Mouse (Mus musculus): ENCODE measurements around the gene Slc41a2.
"Not testable (repeated sequence)": the region's sequence is repeated elsewhere in the genome, so short reads cannot be mapped to it uniquely, and the experiment has no call there.

The Slc41a2 gene

DNA sequence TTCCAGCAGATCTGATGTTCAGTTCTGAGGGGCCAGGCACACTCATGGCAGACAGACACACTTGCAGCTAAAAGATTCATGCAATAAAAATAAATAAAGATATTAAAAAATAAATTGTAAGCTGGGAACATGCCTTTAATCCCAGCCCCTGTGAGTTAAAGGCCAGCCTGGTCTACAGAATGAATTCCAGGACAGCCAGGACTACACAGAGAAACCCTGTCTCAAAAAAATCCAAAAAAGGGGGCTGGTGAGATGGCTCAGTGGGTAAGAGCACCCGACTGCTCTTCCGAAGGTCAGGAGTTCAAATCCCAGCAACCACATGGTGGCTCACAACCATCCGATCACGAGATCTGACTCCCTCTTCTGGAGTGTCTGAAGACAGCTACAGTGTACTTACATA lies 14.1 kb upstream of the Slc41a2 start:
- not testable (repeated sequence) for DNase-seq (ENCODE audit: low spot score)

DNA sequence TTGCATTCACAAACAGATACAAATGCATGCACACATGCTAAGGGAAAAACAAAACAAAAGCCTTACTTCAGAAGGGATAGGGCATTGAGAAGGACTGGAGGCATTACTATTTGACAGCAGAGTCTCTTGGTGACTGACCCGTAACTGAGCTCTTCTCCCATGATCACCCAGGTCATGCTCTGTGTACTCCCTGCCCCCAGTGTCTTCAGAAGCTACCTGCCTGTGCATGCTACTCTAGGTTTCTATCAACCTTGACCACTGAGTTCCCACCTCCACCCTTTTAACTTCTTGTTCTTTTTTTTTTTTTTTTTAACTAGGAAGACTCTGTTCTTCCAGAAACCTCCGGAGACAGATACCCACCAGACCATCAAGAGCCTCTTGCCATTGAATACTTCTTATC lies 13.0 kb upstream of the Slc41a2 start:
- no peak for DNase-seq (ENCODE audit: low spot score)

DNA sequence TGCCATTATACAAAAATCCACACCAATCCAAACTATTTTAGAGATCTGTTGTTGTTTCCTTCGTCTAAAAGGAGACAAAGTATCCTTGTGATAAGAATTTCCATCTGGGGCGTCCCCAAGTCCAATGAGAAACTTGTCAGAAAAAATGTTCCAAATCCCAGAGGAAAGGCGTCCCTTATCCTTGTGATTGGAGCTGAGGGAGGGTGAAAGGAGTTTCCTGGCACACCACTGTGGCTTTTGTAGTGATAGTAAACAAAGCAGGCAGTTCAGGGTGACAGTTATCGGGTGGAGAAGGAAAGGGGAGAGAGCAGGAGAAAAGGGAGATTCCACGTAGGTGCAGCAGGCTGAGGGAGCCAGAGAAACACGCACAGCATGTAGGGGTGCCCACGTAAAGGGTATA lies 9.8 kb upstream of the Slc41a2 start:
- no peak for DNase-seq (ENCODE audit: low spot score)

DNA sequence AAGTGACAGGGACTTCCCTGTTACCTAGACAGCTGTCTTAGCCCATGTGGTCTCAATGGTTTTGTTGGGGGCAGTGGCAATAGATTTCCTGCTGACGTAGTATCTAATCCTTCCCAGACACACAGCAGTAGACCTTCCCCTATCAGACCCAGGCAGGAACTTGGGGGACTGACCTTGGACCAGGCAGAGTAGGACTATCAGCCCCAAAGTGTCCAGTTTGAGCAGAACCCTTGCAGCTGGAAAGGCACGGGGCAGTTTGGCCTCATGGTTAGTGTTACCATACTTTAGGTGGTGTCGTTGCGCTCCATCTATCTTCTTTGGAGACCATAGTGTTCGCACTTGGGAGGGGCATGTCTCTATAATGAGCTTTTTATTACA lies 8.7 kb upstream of the Slc41a2 start:
- DNase-seq (ENCODE audit: low spot score): no peak

DNA sequence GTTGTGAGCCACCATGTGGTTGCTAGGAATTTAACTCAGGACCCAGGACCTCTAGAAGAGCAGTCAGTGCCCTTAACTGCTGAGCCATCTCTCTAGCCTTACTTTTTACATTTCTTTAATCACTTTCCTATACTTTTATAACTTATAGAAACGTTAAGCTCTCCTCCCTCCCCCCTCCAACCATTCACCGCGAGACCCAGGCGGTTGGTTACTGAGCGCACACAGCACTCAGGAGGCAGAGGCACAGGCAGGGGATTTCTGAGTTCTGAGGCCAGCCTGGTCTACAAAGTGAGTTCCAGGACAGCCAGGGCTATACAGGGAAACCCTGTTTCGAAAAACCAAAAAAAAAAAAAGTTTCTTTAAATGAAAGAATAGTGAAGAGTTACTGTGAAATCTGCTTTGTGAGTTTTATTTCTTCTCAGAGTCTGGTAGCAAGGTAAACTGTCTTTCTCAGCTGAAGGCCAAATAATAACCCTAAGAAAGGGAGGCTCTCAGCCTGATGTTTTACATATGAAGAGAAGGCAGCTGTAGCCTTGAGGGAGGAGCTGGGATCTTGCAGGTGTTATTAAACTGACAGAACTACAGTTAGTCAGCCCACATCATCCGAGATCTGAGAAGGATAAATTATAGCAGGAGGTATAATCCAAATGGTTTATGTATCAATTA lies 8.1 kb upstream of the Slc41a2 start:
- DNase-seq (ENCODE audit: low spot score): no peak

DNA sequence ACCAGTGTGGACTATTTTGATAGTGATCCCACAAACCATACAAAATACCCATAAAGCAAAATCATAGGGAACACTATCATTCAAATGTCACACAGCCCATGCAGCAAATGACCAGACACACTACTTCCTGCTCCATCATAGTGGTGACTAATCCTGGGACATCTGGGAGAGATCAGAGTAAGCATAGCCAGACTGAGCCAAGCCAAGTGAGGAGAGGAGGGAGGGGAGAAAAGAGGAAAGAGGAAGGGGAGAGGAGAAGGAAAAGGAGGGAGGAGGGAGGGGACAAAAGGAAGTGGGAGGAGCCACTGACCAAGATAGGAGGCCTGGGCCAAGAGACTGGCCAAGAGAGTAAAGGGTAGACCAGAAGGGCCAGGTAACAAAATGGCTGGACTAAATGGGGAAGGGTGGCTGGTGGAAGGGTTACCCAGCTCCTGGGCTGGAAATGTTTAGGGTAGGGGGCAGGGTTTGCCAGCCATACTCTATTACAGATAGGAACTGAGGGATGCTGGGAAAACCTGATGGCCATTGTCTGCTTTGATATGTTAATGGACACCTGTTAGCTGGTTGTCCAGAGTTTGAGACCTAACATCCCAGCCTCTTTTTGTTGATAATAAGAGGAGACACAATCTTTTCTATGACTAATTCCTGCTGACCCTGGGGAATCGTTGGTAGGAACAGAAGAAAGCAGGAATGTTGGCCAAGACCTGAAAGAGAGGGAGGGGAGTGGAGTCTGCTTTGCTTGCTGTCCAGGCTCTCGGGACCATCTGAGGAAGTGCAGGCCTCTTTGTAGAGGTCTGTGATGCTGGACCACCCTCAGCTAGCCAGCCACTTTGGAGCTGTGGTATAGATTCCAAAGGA lies 6.4 kb upstream of the Slc41a2 start:
- no peak for DNase-seq (ENCODE audit: low spot score)

DNA sequence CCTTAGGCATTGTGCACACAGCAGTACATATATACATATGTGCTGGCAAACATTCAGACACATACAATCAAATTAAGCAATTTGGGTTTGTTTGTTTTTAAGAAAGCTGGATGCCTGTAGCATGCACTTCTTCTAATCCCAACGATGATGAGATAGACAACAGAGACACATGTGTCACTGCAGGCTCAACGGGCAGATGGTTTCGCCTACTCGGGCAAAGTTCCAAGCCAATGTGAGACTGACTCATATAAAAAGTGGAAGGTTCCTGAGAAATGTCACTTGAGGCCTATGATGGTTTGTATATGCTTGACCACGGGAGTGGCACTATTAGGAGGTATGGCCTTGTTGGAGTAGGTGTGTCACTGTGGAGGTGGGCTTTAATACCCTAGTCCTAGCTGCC lies 5.5 kb upstream of the Slc41a2 start:
- DNase-seq (ENCODE audit: low spot score): no peak

DNA sequence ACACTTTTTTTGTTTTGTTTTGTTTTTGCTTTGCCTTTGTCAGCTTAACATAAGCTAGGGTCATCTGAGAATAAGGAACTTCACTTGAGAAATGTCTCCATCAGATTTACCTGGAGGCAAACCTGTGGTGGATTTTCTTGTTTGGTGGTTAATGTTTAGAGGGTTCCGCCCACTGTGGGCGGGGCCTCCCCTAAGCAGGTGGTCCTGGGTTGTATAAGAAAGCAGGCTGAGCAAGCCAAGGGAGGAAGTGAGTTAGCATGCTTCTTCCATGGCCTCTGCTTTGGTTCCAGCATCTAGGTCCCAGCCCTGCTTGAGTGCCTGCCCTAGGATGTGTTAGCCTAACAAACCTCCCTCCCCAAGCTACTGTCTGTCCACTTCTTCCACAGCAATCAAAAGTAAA lies 3.5 kb upstream of the Slc41a2 start:
- DNase-seq (ENCODE audit: low spot score): no peak

DNA sequence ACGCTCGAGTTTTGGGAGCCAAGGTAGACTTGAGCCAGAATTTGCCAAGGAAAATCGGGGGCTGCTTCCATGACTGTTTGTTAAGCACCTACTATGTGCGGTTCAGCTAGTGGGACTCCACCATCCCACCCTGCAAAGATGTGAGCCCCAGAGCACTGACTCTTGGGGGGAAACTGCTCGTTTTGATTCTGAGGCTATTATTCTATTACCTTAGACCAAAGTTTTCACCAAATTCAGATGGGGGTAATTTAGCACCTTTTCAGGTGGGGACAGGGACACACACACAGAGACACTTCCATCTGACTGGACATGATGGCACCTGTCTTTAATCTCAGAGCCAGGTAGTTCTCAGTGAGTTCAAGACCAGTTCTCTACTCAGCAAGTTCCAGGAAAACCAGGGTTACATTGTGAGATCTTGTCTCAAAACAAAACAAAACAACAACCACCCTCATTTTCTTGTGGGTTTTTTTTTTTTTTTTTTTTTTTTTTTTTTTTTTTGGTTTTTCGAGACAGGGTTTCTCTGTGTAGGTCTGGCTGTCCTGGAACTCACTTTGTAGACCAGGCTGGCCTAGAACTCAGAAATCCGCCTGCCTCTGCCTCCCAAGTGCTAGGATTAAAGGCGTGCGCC lies 403 bp upstream of the Slc41a2 start:
- DNase-seq (ENCODE audit: low spot score): no peak

DNA sequence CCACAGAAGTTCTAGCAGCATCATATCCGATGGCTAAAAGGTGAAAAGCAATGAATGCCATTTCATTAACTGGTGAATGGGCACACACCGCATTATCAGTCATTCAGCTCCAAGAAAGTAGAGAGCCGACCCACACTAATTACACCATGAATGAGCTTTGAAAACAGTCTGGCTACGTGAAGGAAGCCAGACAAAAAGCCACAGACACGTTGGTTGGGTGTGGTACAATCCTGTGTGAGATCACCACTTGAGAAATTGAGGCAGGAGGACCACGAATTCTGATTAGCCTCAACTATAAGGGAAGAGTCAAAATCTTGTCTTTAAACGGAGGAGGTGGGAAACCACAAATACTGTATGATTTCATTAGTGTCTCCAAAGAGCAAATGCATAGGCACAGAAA lies 1.3 kb downstream of the Slc41a2 start:
- no peak for DNase-seq (ENCODE audit: low spot score)

DNA sequence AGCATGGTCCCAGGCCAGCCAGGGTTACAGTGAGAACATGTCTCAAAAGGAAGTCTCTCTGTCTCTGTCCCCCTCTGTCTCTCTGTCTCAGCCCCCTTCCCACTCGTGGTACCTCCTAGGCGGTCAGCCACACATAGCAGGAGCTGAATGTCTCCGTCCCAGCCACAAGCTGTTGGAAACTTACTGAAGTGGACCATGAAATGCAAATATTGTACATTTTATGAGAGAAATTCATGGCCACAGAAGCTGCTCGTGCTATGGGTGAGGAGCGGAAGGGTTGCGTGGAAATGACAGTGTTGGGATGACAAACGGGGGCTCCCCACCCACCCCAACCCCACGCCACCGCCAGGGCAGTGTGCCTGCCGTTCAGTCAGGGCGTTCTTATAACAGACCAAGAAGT lies 5.1 kb downstream of the Slc41a2 start:
- DNase-seq (ENCODE audit: low spot score): no peak

DNA sequence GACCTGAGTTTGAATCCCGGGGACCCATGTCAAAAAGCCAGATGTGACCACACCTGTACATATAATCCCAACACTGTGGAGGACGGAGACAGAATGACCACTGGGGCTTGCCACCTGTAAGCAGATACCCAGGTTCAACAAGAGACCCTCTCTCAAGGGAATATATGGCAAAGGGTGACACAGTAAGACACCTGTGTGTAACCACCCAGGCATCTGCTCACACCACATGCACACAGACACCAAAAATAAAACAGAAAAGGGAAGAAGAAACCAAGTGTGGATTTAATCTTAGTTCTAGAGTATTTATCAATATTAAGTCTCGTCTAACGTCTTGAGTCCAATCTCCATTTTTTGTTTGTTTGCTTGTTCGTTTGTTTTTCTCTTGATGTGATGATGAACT lies 5.9 kb downstream of the Slc41a2 start:
- DNase-seq (ENCODE audit: low spot score): no peak

DNA sequence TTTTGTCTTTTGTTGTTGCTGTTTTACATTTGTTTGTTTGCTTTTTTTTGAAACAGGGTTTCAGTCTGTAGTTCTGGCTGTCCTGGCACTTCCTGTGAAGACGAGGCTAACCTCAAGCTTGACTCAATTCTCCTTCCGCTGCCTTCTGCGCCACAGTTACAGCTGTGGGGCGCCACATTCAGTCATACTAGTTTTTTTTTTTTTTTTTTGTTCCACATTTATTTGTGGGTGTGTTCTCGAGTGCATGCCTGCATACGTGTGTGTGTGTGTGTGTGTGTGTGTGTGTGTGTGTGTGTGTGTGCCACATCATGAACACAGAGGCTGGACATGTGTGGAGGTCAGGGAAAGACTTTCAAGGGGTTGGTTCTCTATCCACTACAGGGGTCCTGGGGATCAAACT lies 7.3 kb downstream of the Slc41a2 start:
- no peak for DNase-seq (ENCODE audit: low spot score)

DNA sequence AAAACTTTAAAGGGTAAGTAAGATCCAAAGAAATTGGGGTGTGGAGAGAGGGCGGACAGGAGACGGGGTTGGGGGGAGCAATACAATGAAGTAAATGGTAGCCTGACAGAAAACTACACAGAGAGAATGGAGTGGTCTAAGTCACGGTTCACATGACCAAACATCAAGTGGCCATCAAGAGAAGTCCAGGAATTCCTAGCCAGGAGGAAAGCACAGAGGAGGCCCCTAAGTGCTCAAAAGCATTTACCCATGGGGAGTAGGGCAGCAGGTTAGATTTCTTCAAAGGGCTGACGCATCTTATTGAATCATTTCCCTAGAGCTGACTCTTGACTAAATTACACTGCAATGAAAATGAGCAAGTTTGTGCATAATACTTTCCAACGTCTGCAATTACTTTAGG lies 8.9 kb downstream of the Slc41a2 start:
- DNase-seq (ENCODE audit: low spot score): no peak

DNA sequence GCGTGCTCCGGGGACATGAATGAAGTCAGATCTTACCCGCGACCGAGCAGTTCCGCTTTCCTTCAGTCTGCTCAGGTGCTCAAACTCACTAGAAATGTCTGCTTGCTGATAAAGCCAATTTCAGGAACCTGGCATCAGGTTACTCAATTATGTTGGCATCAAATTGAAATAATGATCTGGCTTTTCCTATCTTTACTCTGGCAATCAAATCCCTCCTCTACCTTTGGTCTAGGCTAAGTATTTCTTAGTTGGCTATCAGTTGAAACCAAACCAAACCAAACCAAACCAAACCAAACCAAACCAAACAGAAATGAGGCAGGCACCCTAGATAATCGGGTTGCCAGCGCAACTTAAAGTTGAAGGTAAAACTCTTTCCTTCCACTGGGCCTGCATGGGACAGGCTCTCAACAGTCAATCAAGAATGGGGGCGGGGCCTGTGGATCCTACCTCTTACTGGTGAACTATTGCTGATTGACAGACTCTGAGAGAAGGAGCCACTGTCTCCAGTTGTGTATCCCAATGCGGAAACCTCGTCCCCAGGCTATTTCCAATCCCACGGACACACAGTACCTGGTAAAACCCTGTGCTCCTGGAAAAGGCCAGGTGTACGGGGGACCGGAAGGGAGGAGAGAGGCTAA lies 10.9 kb downstream of the Slc41a2 start:
- DNase-seq (ENCODE audit: low spot score): no peak

DNA sequence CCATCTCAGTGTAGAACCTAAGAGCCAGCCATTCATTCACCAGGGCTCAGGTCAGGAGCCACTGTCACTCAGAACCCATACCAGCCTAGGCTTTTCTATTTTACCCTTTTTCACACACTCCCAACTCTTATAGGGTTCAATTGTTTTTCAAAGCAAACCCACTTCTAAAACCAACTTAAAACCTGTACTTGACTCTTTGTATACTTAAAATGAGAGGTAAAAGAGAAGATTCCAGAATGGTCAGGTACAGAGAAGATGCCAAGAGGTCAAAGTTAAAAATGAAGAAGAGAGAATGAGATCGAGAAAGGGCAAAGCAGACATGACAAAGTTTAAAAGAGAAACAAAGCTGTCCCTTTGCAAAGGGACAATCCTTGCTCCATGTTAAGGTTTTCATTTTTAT lies 11.8 kb downstream of the Slc41a2 start:
- no peak for DNase-seq (ENCODE audit: low spot score)

DNA sequence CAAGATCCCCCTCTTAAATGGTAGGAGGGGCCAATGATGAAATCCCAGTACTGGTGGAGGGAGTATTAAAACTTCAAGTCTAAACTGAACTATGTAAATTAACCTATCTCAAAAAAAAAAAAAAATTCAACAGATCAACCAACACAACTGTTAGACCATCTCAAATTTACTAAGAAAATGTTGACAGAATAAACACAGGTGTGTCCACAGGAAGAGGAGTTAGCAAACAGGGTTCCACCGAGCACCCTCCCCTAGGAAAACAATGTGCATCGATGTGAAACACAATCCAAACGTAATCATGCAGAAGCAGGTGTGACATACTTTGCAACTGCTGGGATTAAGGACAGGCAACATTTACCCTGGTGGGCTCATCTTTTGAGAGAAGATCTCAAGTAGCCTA lies 12.8 kb downstream of the Slc41a2 start:
- no peak for DNase-seq (ENCODE audit: low spot score)

DNA sequence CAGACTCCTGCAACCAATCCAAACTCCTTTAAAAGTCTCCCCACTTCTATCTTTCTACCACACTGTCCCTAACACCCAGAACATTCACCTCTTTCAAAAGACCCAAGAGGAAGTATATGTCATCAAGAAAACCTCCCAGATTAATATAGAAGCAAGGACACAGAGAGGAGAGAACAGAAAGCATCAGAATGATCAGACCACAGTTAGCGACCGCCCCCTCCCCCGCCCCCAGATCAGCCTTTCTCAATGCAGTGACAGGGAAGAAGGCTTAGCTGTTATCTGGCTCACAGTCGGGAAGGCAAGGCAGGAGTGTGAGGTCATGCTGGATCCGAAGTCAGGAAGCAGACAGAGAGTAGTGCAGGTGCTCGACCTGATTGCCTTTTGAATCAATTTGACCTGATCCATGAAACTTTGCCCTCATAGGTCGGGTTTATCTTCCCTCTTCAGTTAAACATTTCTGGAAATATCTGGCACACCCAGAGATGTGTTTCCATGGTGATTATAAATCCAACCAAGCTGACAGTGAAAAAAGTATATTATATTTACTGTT lies 15.1 kb downstream of the Slc41a2 start:
- DNase-seq (ENCODE audit: low spot score): no peak

DNA sequence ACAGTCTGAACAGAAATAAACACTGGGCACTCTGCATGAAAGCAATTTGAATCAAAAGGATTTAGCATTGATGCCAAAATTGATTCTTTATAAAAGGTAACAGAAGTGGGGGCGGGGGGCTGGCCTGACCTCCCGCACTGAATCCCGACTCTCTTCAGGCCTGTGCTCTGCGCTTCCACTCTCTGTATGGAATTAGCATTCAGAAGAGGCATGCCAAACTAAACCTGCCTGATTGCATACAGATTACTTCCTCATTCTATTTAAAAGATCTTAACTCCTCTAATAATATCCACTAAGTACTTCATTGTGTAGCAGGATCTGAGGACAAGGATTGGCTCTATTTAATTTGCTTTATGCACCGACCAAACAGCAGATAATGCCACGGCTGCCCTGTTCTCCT lies 16.2 kb downstream of the Slc41a2 start:
- no peak for DNase-seq (ENCODE audit: low spot score)

DNA sequence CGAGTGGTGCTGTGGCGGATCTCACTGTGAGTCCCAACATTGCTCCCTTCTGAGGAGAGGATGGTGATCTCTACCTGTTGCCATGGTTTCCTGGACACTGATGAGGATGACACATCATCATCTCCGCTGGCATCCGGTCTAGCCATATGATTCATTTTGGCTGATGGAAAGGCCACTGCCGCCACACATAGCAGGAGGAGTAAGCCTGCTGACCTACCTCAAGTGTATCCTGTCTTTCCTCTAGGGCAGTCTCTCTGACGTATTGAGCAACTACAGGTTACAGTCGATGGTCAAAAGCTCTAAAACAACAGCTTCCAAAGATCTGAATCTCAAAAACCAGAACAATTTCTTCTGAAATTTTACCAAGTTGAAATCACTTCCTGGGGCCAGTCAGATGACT lies 16.8 kb downstream of the Slc41a2 start:
- DNase-seq (ENCODE audit: low spot score): no peak

DNA sequence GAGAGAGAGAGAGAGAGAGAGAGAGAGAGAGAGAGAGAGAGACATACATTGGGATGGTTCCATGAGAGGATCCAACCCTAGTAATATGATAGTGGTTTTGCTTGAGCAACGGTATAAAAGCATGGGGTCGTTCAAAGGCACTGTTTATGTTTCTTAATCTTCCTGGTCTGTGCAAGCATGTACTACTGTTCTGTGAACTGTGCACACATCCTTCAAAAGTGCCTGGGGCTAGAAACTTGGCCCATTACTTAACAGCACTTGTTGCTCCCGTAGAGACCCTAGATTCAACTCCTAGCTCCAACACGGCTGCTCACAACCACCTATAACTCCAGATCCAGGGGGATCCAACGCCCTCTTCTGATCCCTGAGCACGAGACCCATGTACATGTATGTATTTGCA lies 17.3 kb downstream of the Slc41a2 start:
- DNase-seq (ENCODE audit: low spot score): no peak

DNA sequence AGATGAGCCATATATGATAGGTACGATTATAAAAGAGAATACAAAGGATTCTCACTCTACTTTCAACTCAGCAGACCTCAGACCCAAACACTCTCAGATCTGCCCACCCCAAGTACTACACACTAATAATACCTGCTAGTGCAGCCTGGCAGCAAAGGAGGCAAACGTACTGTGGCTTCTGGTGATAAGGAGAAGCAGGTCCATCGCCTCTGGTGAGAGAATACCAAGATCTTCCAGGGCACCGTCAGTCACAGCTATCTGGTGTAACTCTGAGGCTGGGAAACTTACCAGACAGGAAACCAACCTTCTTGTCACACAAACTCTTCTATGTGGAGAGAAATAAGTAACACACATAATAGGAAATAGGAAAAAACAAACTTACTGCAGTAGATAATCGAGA lies 24.6 kb downstream of the Slc41a2 start:
- no peak for DNase-seq (ENCODE audit: low spot score)

DNA sequence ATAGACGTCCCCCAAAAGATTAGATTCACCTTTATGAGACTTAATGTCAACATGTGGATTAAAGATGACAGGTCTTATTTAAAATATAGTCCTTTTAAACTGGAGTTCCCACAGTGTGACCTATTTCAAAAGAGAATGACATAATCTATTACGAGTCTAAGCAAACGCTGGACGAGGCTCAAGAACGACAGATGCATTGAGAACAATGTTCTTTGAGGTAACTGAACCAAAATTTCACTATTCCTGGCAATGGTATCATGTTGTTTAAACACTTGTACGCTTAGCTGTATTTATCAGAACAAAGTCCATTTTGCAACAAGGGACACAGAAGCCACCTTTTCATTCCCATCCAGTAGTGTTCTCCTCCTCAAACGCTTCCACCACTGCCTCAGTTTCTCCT lies 27.3 kb downstream of the Slc41a2 start:
- DNase-seq (ENCODE audit: low spot score): no peak

All from embryo, embryonic 10.5 days (tissue).